Mouse (Mus musculus): Measurements from ENCODE around the gene Phc1. TPM values are rescaled to one million over a fixed set of nuclear protein-coding genes. Genes with fewer than 3 reads are reported as not detected.

Phc1 gene
- polyA plus RNA-seq, 1 experiment: 5.9 TPM

DNA sequence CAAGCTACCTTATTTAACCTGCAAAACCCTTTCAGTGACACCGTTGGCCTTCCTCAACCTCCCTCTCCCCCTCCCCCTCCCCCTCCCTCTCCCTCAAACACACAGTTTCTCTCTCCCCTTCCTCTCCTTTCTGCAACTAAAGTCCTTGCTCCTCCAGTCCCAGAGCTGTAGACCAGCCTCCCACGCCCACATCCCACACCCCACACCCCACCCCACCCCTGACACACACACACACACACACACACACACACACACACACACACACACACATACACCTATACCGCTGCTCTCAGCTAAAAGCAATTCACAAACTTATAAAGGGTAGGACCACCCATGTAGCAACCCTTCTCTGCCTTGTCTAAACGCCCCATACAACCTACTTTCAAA lies 42.1 kb downstream of the Phc1 start:
- DNase-seq (ENCODE audit: low read depth, low spot score): no peak
- WGBS: 55% methylated on average over 4 of the region's 4 CpGs

GRCm38 (mm10) chr6:122297279-122298222 lies 42.8 kb downstream of the Phc1 start:
- 13% methylated on average over 25 of the region's 25 CpGs for WGBS
- DNase-seq (ENCODE audit: low read depth, low spot score): no peak

DNA sequence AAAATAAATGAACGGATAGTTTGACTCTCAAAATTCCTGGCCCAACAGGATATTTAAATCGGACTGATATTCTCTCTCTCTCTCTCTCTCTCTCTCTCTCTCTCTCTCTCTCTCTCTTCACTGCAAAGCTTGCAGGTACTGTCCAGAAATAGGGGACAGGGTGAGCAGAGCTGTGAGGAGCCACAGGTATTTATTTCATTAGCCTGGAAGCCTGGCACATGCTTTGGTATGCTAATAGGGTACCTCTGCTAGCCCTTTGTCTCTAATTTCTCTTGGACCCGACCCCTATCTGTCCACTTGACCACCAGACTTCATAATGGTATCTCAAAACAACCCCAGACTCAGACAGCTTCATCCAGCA lies 43.5 kb downstream of the Phc1 start:
- DNase-seq (ENCODE audit: low read depth, low spot score): no peak
- 39% methylated on average over 3 of the region's 3 CpGs for WGBS

DNA sequence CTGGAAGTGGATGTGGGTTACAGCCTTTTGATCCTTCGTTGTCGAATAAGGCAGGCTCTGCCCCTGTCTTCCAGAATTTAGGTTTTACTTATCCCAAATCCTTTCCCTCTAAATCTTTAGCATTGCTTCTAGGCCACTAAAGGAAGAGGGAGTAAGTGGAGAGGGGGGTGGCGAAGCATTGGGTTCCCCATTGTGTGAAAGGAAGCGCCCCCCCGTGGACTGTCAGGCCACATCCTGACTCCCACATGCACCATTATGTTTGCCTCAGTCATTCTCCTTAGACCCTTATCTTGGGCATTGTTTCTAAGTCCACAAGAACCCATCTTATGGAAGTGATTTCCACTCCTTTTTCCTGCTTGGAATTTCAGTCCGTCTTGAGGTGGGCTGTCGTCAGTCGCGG lies 45.1 kb downstream of the Phc1 start:
- WGBS: 67% methylated on average over 9 of the region's 9 CpGs
- DNase-seq (ENCODE audit: low read depth, low spot score): no peak

GRCm38 (mm10) chr6:122294290-122294689 lies 46.1 kb downstream of the Phc1 start:
- WGBS: 69% methylated on average over 3 of the region's 3 CpGs
- no peak for DNase-seq (ENCODE audit: low read depth, low spot score)

GRCm38 (mm10) chr6:122293796-122294195 lies 46.6 kb downstream of the Phc1 start:
- DNase-seq (ENCODE audit: low read depth, low spot score): no peak
- 73% methylated on average over 9 of the region's 9 CpGs for WGBS

GRCm38 (mm10) chr6:122293121-122293520 lies 47.2 kb downstream of the Phc1 start:
- 90% methylated on average over 8 of the region's 8 CpGs for WGBS
- DNase-seq (ENCODE audit: low read depth, low spot score): no peak

DNA sequence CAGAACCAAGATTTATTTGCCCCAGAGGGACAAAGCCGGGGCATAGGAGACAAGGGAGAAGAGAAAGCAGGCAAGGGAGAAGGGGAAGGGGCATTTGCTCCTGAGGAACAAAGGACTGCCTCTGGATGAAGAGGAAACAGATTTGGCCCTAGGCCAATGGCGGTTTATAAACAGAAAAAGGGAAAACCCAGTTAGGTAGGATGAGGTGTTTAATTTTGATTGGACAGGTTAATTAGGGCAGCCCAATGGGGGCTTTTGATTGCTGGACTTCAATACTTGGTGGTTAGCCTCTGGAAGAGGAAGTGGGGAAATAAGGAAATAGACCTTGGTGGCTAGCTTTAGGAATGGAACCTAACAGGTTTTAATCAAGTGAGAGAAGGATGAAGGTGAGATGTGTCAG lies 48.2 kb downstream of the Phc1 start:
- 19% methylated on average over 2 of the region's 2 CpGs for WGBS

DNA sequence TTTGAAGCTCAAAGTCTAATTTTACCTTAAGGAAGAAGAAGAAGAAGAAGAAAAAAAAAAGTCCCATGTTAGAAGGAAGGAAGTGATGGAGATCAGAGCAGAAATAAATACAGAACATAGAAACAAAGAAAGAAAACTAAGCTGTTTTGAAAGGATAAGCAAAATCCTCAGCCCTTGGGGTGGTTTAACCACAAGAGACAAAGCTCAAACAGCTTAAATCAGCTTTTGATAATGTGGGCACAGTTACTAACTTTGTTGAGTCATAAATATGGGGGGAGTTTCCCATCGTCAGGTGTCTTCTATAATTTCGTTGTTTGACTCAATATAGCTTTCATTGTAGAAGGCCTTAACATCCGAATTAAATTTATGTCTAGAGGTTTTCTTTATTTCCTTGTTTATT lies 48.6 kb downstream of the Phc1 start:
- 16% methylated on average over 3 of the region's 3 CpGs for WGBS
- no peak for DNase-seq (ENCODE audit: low read depth, low spot score)

More for the DNA sequence above, 48.2 kb downstream of the Phc1 start:
- no peak for DNase-seq (ENCODE audit: low read depth, low spot score)

DNA sequence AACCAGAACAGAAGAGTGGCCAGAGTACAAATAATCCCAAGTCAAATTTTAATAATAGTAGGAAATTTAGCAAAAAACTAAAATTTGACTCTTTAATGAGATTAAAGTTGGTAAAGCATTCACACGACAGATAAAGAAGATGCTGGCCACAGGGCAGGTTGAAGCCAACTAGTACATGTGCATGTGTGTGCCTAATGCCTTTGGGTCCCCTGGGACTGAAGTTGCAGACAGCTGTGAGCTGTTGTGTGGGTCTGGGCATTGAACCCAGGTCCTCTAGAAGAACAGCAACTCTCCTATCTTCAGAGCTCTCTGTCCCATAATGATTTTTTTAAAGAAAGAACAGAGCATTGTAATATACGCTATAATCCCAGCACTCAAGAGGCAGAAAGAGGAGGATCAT lies 49.1 kb downstream of the Phc1 start:
- 86% methylated on average over 2 of the region's 2 CpGs for WGBS
- no peak for DNase-seq (ENCODE audit: low read depth, low spot score)

GRCm38 (mm10) chr6:122290253-122290652 lies 50.1 kb downstream of the Phc1 start:
- DNase-seq (ENCODE audit: low read depth, low spot score): no peak
- WGBS: 21% methylated on average over 3 of the region's 3 CpGs

GRCm38 (mm10) chr6:122289313-122289712 lies 51.0 kb downstream of the Phc1 start:
- 70% methylated on average over 1 of the region's 1 CpGs for WGBS
- no peak for DNase-seq (ENCODE audit: low read depth, low spot score)

GRCm38 (mm10) chr6:122288263-122288662 lies 52.1 kb downstream of the Phc1 start:
- 39% methylated on average over 1 of the region's 1 CpGs for WGBS
- DNase-seq (ENCODE audit: low read depth, low spot score): no peak

DNA sequence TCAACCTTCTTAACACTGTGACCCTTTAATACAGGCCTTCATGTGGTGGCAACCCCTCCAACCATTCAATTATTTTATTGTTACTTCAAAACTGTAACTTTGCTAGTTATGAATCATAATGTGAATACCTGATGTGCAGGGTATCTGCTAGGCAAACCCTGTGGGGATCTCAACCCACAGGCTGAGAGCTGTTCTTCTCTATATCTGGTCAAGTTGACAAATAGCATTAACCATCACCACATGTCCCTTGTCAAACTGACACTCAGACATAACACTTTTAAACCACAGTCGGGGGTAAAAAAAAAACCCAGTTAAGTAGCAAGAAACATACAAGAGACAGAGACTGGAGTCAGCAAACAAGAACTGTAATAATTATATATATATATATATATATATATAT lies 55.5 kb downstream of the Phc1 start:
- 73% methylated on average over 1 of the region's 1 CpGs for WGBS
- DNase-seq (ENCODE audit: low read depth, low spot score): no peak

DNA sequence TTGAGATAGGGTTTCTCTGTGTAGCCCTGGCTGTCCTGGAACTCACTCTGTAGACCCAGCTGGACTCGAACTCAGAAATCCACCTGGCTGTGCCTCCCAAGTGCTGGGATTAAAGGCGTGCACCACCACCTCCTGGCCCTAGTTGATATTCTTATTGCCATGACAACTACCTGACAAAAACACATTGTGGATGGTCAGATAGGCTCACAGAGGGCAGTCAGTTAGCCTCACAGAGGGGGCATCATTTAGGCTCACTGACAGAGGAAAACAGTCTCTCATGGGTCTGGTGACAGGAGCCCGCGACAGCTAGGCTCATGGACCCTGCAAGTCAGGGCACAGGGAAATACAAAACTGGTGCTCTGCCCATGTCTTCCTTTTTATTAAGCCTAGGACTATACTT lies 56.1 kb downstream of the Phc1 start:
- no peak for DNase-seq (ENCODE audit: low read depth, low spot score)
- 86% methylated on average over 4 of the region's 4 CpGs for WGBS

- DNase-seq (ENCODE audit: low read depth, low spot score): no peak
- 77% methylated on average over 2 of the region's 2 CpGs for WGBS
Measured at GRCm38 (mm10) chr6:122283429-122283828, 56.9 kb downstream of the Phc1 start.

DNA sequence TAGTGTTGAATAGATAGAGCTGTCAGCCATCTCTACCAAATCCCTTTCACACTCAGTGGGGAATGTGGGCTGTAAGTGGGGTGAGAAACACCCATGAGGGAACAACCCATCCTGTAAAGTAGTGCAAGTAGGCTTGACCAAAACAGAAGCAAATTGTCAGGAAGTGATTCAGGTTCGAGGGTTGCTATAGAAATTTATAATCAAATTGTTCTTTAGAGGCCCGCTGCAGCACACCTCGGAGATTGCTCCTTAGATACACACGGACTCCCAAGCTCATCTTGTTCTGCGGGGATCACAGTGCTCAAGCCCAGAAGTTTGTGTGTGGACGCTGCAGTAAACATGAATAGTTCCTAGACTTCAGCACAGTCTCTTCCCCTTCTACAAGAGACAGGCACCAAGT lies 57.6 kb downstream of the Phc1 start, which contains the start of gene Klrg1:
Gene Klrg1 (minus strand): TSS at position 101 of the 400 bp plus-strand sequence.
- no peak for DNase-seq (ENCODE audit: low read depth, low spot score)
- WGBS: 66% methylated on average over 6 of the region's 6 CpGs

GRCm38 (mm10) chr6:122276565-122276964 lies 63.8 kb downstream of the Phc1 start:
- WGBS: 82% methylated on average over 7 of the region's 7 CpGs

DNA sequence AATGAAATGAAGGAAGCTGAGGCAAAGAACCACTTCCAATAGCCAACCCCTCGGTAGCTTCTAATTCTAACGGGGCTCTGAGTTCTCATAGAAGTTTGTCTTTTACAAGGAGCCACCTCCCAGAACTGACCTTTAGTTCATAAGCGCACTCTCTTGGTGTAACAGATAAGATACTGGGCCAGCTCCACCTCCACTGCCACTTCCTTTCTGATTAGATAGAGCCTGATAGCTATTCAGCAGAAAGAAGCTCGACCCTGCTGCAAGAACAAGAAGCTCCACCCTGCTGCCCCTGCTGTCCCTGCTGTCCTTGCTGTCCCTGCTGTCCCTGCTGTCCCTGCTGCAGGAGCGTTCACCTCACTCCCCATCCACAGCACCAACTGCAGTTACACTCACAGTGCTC lies 65.8 kb downstream of the Phc1 start:
- no peak for DNase-seq (ENCODE audit: low read depth, low spot score)
- 42% methylated on average over 5 of the region's 5 CpGs for WGBS

More at GRCm38 (mm10) chr6:122276565-122276964, 63.8 kb downstream of the Phc1 start:
- no peak for DNase-seq (ENCODE audit: low read depth, low spot score)

- no peak for DNase-seq (ENCODE audit: low read depth, low spot score)
- 70% methylated on average over 11 of the region's 11 CpGs for WGBS
Measured at GRCm38 (mm10) chr6:122270152-122270551, 70.2 kb downstream of the Phc1 start.

- DNase-seq (ENCODE audit: low read depth, low spot score): no peak
- WGBS: 82% methylated on average over 4 of the region's 4 CpGs
Measured at GRCm38 (mm10) chr6:122269170-122269569, 71.2 kb downstream of the Phc1 start.

All from large intestine, adult 2 months (tissue).